Mouse (Mus musculus) retina, adult 2 months (tissue): Measurements from ENCODE around the gene Dlx5.

ENCODE experiments used
- DNase-seq: peaks from one replicate; pipeline ENCODE4 v3.0.0-alpha.2; 2012; ENCODE audit warnings: low read depth, low spot score

Dlx5 gene

GRCm38 (mm10) chr6:6859950-6860410 is 21.9 kb downstream of the Dlx5 start:
- DNase-seq = no peak

GRCm38 (mm10) chr6:6859111-6859949 is 22.6 kb downstream of the Dlx5 start:
- no peak for DNase-seq

- no peak for DNase-seq
Measured at GRCm38 (mm10) chr6:6858571-6858970, 23.3 kb downstream of the Dlx5 start.

GRCm38 (mm10) chr6:6857766-6858165 is 24.1 kb downstream of the Dlx5 start:
- no peak for DNase-seq

GRCm38 (mm10) chr6:6856881-6857280 is 25.0 kb downstream of the Dlx5 start:
- DNase-seq = no peak

- no peak for DNase-seq
Measured at GRCm38 (mm10) chr6:6856316-6856715, 25.6 kb downstream of the Dlx5 start.

GRCm38 (mm10) chr6:6855746-6856185 is 26.1 kb downstream of the Dlx5 start:
- DNase-seq = no peak

- no peak for DNase-seq
Measured at GRCm38 (mm10) chr6:6854902-6855745, 26.8 kb downstream of the Dlx5 start.

GRCm38 (mm10) chr6:6854176-6854575 is 27.7 kb downstream of the Dlx5 start:
- no peak for DNase-seq

GRCm38 (mm10) chr6:6852944-6853343 is 28.9 kb downstream of the Dlx5 start:
- no peak for DNase-seq

GRCm38 (mm10) chr6:6851166-6851565 is 30.7 kb downstream of the Dlx5 start:
- DNase-seq = no peak

GRCm38 (mm10) chr6:6850324-6851060 is 31.4 kb downstream of the Dlx5 start:
- DNase-seq = no peak

GRCm38 (mm10) chr6:6849744-6850143 is 32.1 kb downstream of the Dlx5 start:
- DNase-seq = no peak

GRCm38 (mm10) chr6:6848541-6848940 is 33.3 kb downstream of the Dlx5 start:
- DNase-seq = no peak

- DNase-seq = no peak
Measured at GRCm38 (mm10) chr6:6833301-6833700, 48.6 kb downstream of the Dlx5 start.

- DNase-seq = no peak
Measured at GRCm38 (mm10) chr6:6830446-6830845, 51.4 kb downstream of the Dlx5 start.
